Mouse (Mus musculus) inflammation-experienced regulatory T-cells, adult 6 months (primary cell): ENCODE measurements at regions not wholly inside any gene's neighbourhood (a gene's known extent, or its start where the extent isn't known, plus 50 kb on each side); places are given as distances from the start of the nearest gene placed in this dataset.

Experiments used
- ATAC-seq: one replicate; pipeline ENCODE4 v1.8.0; 2017

GRCm38 (mm10) chr6:15501063-15501462 is 219.4 kb upstream of the Mdfic start:
- ATAC-seq: no peak

- ATAC-seq: no peak
These were observed 211.1 kb upstream of the Mdfic start for GRCm38 (mm10) chr6:15509314-15509713.

DNA sequence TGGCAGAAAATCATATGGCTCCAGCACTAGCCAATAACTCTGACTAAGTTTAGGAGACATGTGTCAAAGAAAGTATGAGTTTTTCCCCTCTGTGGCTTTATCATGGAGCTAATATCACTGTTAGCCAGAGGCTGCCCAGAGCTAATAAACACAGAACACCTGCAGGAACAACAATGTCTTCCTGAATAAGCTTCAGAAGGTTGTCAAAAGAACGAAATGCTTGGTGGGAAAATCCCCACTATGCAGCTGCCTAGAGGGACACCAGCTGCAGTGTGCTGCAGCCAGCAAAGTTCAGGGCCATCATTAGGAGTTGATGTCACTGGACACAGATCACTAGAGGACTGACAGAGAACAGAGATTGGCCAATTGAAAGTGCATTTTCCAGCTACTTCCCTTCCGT is 183.2 kb upstream of the Mdfic start:
- ATAC-seq: no peak

GRCm38 (mm10) chr6:15541969-15542368 is 178.5 kb upstream of the Mdfic start:
- no peak for ATAC-seq

DNA sequence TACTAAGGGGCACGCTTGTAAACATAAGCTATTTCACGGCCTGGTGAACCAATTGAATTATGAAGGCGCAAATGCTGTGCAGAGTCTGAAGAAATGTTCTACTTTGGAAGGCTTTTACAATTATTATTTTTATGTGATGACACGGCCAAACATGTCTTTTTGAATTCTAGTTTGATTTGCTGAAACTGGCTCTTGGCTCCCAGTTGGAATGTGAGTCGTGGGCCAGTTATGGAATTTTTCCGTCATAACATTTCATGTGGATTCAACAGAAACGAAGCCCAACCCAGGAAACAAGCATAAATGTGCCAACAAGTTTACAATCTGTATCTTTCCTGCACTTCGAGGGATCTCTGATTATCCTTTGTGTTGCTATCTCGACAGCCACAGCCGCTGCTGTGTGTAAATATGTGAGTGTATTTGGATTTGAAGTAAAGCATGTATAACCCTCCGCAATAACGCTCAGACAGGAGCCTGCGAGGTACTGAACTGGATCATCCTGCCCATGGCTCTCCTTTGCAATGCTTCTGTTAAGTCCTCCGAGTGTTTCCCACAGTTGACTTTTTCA is 176.9 kb upstream of the Mdfic start:
- ATAC-seq: no peak

GRCm38 (mm10) chr6:15548833-15549232 is 171.6 kb upstream of the Mdfic start:
- no peak for ATAC-seq

GRCm38 (mm10) chr6:15592780-15593179 is 127.7 kb upstream of the Mdfic start:
- peak; percentile 48 for ATAC-seq

DNA sequence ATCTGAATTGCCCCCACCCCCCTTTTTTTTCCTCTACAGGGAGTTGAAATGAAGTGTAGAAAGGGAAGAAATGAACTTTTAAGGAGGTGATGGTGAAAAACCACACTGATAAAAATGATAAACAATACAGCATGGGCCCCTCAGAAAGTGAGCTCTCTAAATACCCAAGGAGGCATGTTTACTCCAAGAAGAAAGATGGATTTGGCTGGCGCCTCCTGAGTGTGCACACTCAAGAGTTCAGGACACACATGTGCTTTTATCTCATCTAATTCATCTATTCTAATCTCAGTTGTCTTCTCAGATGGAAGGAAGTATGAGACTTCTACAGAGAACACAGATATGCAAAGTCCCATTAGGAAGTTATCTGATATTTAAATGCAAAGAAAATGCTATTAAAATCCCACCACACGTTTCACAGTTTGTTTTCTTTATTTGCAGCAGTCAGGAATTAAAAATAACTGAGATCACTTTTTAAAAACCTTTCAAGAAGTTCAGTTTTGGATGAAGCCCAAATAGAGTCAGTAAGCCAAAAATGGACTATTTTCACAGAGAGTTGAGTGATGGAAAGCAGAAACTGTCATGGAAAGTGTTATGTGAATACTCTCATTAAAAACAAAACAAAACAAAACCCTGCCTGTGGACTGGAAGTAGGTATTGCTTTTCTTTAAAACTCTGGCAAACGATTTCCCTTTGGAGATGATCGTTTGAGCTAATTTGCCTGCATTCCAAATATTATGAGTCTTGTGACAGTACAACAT is 123.1 kb upstream of the Mdfic start:
- no peak for ATAC-seq

GRCm38 (mm10) chr6:15610208-15610607 is 110.3 kb upstream of the Mdfic start:
- no peak for ATAC-seq

DNA sequence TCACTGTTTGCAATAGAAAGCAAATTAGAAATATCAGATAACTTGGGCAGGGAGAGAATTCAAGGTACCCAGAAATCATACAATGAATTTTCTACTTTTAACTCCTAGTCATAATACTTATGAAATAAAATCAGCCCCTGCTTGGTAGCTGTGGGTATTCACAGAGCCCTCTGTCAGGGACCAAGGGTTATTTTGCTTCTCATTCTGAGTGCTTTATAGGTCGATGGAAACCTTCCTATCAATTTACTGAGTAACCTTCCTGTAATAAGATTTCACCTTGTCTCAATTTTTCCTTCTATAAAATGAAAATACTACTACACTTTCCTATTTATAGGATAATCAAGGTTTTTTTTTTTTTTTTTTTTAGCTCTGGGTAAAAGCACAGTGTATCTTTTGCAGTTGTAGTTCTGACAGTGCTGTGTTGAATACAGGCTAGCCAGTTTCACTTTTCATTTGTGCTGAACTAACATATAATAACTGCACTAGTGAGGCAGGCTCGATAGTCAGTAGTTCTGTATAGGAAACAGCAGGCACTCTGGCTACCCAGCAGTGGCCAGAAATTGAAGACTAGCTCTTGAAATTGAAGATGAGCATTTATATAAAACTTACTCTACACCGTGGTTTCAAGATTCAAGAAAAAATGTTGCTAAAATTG is 94.4 kb upstream of the Mdfic start:
- ATAC-seq: peak; percentile 92

GRCm38 (mm10) chr6:15638548-15638947 is 81.9 kb upstream of the Mdfic start:
- ATAC-seq: no peak

GRCm38 (mm10) chr6:15639378-15639777 is 81.1 kb upstream of the Mdfic start:
- no peak for ATAC-seq

- no peak for ATAC-seq
These were observed 80.5 kb upstream of the Mdfic start for GRCm38 (mm10) chr6:15639809-15640479.

- peak; percentile 8 for ATAC-seq
These were observed 76.2 kb upstream of the Mdfic start for GRCm38 (mm10) chr6:15644311-15644710.

DNA sequence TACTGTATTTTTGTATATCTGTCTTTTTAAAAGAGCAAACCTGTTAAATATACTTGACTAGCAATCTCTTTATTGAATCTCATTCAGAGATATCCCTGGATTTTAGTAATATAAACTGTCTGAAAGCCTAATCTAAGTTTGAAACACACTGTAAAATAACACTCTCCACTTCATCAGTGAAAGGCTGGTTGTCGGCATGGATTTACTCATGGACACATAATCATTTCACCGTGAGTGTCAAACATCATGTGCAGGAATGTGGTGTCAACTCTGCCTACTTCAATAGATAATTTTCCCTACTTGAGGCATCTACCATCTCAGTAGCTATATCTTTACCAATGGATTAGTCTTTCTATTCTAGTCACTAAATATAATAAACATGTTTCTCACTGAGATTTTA is 73.0 kb upstream of the Mdfic start:
- ATAC-seq: no peak
